Mouse (Mus musculus) testis, adult 2 months (tissue): ENCODE data around the gene Rhbdf1.

Experiments used
- CTCF ChIP-seq: fragments of 200-500 bp; IDR thresholded peaks from 2 replicates; pipeline ENCODE4 v1.5.1; 2012; ENCODE audit warnings: low read depth, mild to moderate bottlenecking, inconsistent platforms, low read length, moderate library complexity; ENCODE audit not compliant: control insufficient read depth, insufficient read depth, insufficient replicate concordance
- POLR2A ChIP-seq: fragments of 200-500 bp; IDR thresholded peaks from 2 replicates; pipeline ENCODE4 v1.6.1; 2012; ENCODE audit warnings: low read depth, mild to moderate bottlenecking, inconsistent platforms, low read length, moderate library complexity; ENCODE audit not compliant: control insufficient read depth

DNA sequence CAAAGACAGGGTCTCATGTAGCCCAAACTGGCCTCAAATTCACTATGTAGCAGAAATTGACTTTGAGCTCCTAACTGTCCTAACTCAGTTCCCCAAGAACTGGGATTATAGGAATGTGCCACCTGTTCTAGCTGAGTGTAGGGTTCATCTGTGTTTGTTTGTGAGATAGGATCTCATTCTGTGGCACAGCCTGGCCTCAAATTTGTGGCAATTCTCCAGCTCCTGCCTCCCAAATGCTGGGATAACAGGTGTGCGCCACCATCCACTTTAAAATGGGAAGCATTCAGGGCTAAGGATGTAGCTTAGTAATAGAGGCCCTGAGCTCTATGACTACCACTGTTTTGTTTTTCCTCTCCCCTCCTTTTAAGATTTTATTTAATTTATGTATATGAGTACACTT lies 31.0 kb upstream of the Rhbdf1 start:
- no peak for TF ChIP-seq POLR2A
- no peak for TF ChIP-seq CTCF
